Mouse (Mus musculus): ENCODE measurements around the gene Psmd10. TPM values are rescaled to one million over a fixed set of nuclear protein-coding genes. Genes with fewer than 3 reads are reported as not detected.
A peak's percentile ranks its signal among the peaks of the same experiment; 100 is the strongest.

The Psmd10 gene
- polyA plus RNA-seq, 1 experiment from 2014 or later = 54.6 TPM

DNA sequence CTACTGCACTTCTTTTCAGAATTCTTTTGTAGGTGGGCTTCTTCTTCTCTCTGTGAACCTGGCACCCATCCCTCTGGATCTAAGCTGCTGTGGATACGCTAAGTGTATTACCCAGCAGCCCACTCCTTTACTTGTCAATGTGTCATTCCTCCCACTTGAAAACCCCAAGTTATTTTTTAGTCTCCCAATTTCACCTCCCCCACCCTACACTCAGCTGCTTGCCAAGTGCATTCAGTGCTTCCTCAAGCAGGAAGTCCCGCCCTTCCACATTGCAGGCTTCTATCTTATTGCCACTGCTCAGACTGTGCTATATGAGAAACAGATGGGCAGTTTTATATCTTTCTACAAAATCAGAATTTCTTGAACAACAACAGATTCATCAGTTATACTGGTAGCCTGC lies 23.0 kb upstream of the Psmd10 start:
- Histone ChIP-seq H3K27me3 (ENCODE audit: control insufficient read depth, insufficient read depth, low read length) (no peaks in the 10 kb centered on the region; the same call in 1 of the 2 replicates), H3K4me1 (ENCODE audit: control insufficient read depth, insufficient read depth, low read length) (no peaks in the 10 kb centered on the region), H3K9ac (ENCODE audit: low read depth, low read length) (no peak overlapping the region), H3K4me2 (replicated peaks; ENCODE audit: low read depth, low read length) (no peak overlapping the region), H3K36me3 (ENCODE audit: control insufficient read depth, insufficient read depth, low read length) (no peaks in the 10 kb centered on the region), H3K9me3 (ENCODE audit: control insufficient read depth, low read length) (no peaks in the 10 kb centered on the region), H3K27ac (ENCODE audit: low read depth, low read length) (no peak overlapping the region), H3K4me3 (ENCODE audit: low read length) (no peak overlapping the region)
- no peak for ATAC-seq (ENCODE audit: low FRiP score, low TSS enrichment)
- WGBS = 72% methylated on average over 2 of the region's 2 CpGs

DNA sequence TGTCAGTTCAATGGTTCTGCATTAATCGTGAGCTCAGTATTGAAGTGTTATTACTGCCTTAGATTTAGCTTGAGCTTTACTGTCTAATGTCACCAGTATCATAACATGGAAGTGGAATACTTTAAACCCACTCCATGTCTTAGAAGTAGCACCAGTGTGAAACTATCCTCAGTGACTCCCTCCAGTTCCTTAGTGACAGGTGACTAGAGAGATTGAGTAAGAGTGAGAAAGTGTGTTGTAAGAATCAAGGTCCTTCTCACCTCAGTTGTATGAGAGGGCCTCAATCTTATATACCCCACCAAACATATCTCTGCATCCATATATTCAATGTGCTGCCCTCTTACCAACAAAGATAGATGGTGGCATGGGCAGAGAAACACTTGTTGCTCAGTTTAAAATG lies 22.4 kb upstream of the Psmd10 start:
- H3K9me3 ChIP-seq (ENCODE audit: control insufficient read depth, low read length) = no peaks in the 10 kb centered on the region
- no peaks in the 10 kb centered on the region for H3K4me1 ChIP-seq (ENCODE audit: control insufficient read depth, insufficient read depth, low read length)
- no peak for ATAC-seq (ENCODE audit: low FRiP score, low TSS enrichment)
- no peaks in the 10 kb centered on the region; the same call in 1 of the 2 replicates for H3K27me3 ChIP-seq (ENCODE audit: control insufficient read depth, insufficient read depth, low read length)
- H3K9ac ChIP-seq (ENCODE audit: low read depth, low read length) = no peak overlapping the region
- H3K4me2 ChIP-seq (replicated peaks; ENCODE audit: low read depth, low read length) = no peak overlapping the region
- no peak overlapping the region for H3K4me3 ChIP-seq (ENCODE audit: low read length)
- no peak overlapping the region for H3K27ac ChIP-seq (ENCODE audit: low read depth, low read length)
- no peaks in the 10 kb centered on the region for H3K36me3 ChIP-seq (ENCODE audit: control insufficient read depth, insufficient read depth, low read length)
- 94% methylated on average over 1 of the region's 1 CpGs for WGBS

DNA sequence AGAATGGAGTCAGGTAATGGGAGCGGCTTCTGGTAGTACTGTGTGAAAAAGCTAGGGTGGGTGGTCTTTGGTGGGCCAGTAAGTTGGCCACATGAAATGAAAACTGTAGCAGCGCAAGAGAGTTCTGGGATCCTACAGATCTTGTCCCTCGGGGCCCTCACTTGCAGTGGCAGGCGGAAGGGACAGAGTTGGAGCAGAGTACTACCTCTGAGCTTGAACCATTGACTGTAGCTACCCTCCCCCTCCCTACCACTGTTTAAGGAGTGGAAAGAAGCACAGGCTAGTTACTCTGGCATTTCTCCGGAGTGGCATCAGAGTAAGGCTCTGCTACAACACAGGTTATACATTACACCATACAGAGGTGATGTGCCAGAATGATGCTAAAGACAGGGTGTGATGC lies 431 bp upstream of the Psmd10 start:
- H3K9ac ChIP-seq (ENCODE audit: low read depth, low read length) = peak overlapping the region; percentile 34; the same call in 1 of the 2 replicates
- 28% methylated on average over 5 of the region's 5 CpGs for WGBS

DNA sequence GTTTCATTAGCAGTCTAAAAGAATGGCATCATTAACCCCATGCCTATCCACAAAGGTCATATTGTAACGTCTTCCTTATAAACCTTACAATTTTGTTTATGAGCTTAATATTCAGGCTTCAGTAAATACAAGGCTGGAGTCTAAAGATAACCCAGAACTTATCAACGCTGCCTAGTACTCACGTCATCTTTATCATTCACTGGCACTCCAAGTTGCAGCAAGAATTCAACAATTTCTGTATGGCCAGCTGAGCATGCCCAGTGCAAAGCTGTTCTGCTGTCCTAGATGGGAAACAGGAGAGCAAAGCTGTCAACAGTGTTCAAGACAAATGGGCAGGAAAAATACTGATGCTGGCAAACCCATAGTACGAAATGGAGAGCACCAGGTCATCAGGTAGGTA lies 2.9 kb downstream of the Psmd10 start:
- Histone ChIP-seq H3K4me2 (replicated peaks; ENCODE audit: low read depth, low read length) (no peak overlapping the region), H3K4me1 (ENCODE audit: control insufficient read depth, insufficient read depth, low read length) (no peaks in the 10 kb centered on the region), H3K9ac (ENCODE audit: low read depth, low read length) (no peak overlapping the region), H3K4me3 (ENCODE audit: low read length) (no peak overlapping the region), H3K27ac (ENCODE audit: low read depth, low read length) (no peak overlapping the region), H3K36me3 (ENCODE audit: control insufficient read depth, insufficient read depth, low read length) (peaks cover 3% of the 10 kb centered on the region; the same call in 1 of the 2 replicates), H3K27me3 (ENCODE audit: control insufficient read depth, insufficient read depth, low read length) (no peaks in the 10 kb centered on the region; the same call in 1 of the 2 replicates), H3K9me3 (ENCODE audit: control insufficient read depth, low read length) (no peaks in the 10 kb centered on the region)
- ATAC-seq (ENCODE audit: low FRiP score, low TSS enrichment) = no peak
- WGBS = 87% methylated on average over 4 of the region's 4 CpGs

More for the DNA sequence above, 431 bp upstream of the Psmd10 start:
- H3K27ac ChIP-seq (ENCODE audit: low read depth, low read length) = no peak overlapping the region
- H3K27me3 ChIP-seq (ENCODE audit: control insufficient read depth, insufficient read depth, low read length) = no peaks in the 10 kb centered on the region; the same call in 1 of the 2 replicates
- no peaks in the 10 kb centered on the region for H3K4me1 ChIP-seq (ENCODE audit: control insufficient read depth, insufficient read depth, low read length)
- 0 out of 2 replicates have a peak, but pooled peaks cover 3% of the 10 kb centered on the region for H3K36me3 ChIP-seq (ENCODE audit: control insufficient read depth, insufficient read depth, low read length)
- H3K9me3 ChIP-seq (ENCODE audit: control insufficient read depth, low read length) = no peaks in the 10 kb centered on the region
- ATAC-seq (ENCODE audit: low FRiP score, low TSS enrichment) = peak; percentile 70; the same call in 1 of the 2 replicates
- peak overlapping the region; percentile 38 for H3K4me2 ChIP-seq (replicated peaks; ENCODE audit: low read depth, low read length)
- H3K4me3 ChIP-seq (ENCODE audit: low read length) = peak overlapping the region; percentile 45

DNA sequence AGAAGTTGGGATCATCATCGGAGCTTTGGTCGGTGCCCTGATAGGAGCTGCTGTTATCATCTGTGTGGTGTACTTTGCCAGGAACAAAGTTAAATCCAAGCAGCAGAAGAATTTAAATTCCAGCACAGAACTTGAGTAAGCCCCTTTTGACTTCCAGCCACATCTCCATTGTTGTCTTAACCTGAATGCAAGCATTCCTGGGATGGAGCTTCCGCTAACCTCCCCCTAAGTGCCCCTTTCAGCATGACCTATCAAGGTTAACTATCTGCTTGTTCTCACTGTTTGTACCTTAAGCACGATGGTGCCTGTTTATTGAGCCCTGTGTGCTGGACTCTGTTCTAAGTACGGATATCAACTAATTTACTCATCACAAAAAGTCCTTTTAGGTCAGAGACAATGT lies 20.3 kb downstream of the Psmd10 start:
- Histone ChIP-seq H3K27ac (ENCODE audit: low read depth, low read length) (no peak overlapping the region), H3K9me3 (ENCODE audit: control insufficient read depth, low read length) (no peaks in the 10 kb centered on the region), H3K4me2 (replicated peaks; ENCODE audit: low read depth, low read length) (no peak overlapping the region), H3K27me3 (ENCODE audit: control insufficient read depth, insufficient read depth, low read length) (peaks cover 9% of the 10 kb centered on the region; the same call in 1 of the 2 replicates), H3K9ac (ENCODE audit: low read depth, low read length) (no peak overlapping the region), H3K36me3 (ENCODE audit: control insufficient read depth, insufficient read depth, low read length) (no peaks in the 10 kb centered on the region), H3K4me1 (ENCODE audit: control insufficient read depth, insufficient read depth, low read length) (no peaks in the 10 kb centered on the region), H3K4me3 (ENCODE audit: low read length) (no peak overlapping the region)
- WGBS = 64% methylated on average over 5 of the region's 5 CpGs
- ATAC-seq (ENCODE audit: low FRiP score, low TSS enrichment) = no peak

DNA sequence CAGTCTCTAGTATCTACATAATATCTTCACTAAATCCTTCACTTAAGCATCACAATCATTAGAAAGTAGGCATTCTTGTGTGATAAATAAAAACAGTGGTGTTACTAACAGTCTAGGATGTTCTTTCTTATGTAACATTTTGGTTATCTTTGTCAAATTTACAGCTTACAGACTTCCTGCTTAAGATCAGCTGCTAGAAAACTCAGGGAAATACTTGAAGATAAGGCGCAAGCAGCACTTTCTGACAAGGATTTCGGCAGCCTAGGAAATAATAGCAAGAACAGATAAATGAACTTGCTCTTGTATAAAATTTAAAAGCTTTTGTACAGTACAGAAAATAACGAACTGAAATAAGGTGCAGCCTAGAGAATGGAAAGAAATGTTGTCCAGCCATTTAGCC lies 23.3 kb downstream of the Psmd10 start:
- ATAC-seq (ENCODE audit: low FRiP score, low TSS enrichment) = no peak
- Histone ChIP-seq H3K9me3 (ENCODE audit: control insufficient read depth, low read length) (no peaks in the 10 kb centered on the region), H3K4me2 (replicated peaks; ENCODE audit: low read depth, low read length) (no peak overlapping the region), H3K4me1 (ENCODE audit: control insufficient read depth, insufficient read depth, low read length) (no peaks in the 10 kb centered on the region), H3K27me3 (ENCODE audit: control insufficient read depth, insufficient read depth, low read length) (peaks cover 9% of the 10 kb centered on the region; the same call in 1 of the 2 replicates), H3K27ac (ENCODE audit: low read depth, low read length) (no peak overlapping the region), H3K36me3 (ENCODE audit: control insufficient read depth, insufficient read depth, low read length) (no peaks in the 10 kb centered on the region), H3K4me3 (ENCODE audit: low read length) (no peak overlapping the region), H3K9ac (ENCODE audit: low read depth, low read length) (no peak overlapping the region)
- 80% methylated on average over 3 of the region's 3 CpGs for WGBS

DNA sequence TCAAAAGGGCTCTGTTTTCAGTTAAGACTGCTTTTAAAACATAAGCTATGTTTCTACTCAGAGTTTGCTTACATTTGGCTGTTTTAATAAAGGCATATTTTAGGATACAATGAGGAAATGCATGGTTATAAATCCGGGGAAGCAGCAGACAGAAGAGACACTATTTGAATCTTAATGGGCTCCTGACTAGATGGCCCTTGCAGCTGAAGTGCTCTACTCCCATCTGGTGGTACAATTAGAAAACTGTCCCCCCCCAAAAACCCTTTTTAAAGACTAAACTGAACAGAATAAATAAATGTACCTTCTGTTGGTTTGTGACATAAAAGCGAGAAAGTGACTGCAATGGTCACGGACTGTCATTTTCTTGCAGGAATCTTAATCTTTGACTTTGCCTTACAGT lies 24.5 kb downstream of the Psmd10 start:
- Histone ChIP-seq H3K27ac (ENCODE audit: low read depth, low read length) (no peak overlapping the region), H3K9ac (ENCODE audit: low read depth, low read length) (no peak overlapping the region), H3K4me1 (ENCODE audit: control insufficient read depth, insufficient read depth, low read length) (no peaks in the 10 kb centered on the region), H3K4me3 (ENCODE audit: low read length) (no peak overlapping the region), H3K36me3 (ENCODE audit: control insufficient read depth, insufficient read depth, low read length) (no peaks in the 10 kb centered on the region), H3K4me2 (replicated peaks; ENCODE audit: low read depth, low read length) (no peak overlapping the region), H3K9me3 (ENCODE audit: control insufficient read depth, low read length) (no peaks in the 10 kb centered on the region), H3K27me3 (ENCODE audit: control insufficient read depth, insufficient read depth, low read length) (peaks cover 6% of the 10 kb centered on the region; the same call in 1 of the 2 replicates)
- WGBS = 73% methylated on average over 3 of the region's 3 CpGs
- ATAC-seq (ENCODE audit: low FRiP score, low TSS enrichment) = no peak

DNA sequence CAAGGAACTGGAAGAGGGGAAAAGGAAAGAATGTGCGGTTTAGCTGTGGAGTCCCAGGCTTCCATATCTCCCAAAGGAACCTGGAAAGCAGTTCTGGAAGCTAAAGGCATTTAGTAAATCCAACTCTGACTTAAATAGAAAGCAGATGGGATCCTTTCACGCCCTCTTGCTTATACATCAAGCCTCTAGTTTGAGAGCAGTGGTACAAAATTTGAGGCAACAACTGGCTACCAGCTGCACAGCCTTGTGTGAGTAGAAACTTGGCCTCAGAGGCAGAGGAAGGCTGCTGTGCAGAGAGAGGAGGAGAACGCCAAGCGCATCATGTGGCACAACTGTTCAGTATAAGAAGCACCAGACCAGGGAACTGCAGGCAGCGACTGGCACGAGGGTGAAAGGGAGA lies 35.2 kb downstream of the Psmd10 start:
- no peak overlapping the region for H3K27ac ChIP-seq (ENCODE audit: low read depth, low read length)
- no peaks in the 10 kb centered on the region for H3K36me3 ChIP-seq (ENCODE audit: control insufficient read depth, insufficient read depth, low read length)
- H3K4me2 ChIP-seq (replicated peaks; ENCODE audit: low read depth, low read length) = no peak overlapping the region
- H3K9me3 ChIP-seq (ENCODE audit: control insufficient read depth, low read length) = no peaks in the 10 kb centered on the region
- WGBS = 81% methylated on average over 6 of the region's 6 CpGs
- no peak overlapping the region for H3K4me3 ChIP-seq (ENCODE audit: low read length)
- H3K9ac ChIP-seq (ENCODE audit: low read depth, low read length) = no peak overlapping the region
- no peaks in the 10 kb centered on the region for H3K4me1 ChIP-seq (ENCODE audit: control insufficient read depth, insufficient read depth, low read length)
- no peak for ATAC-seq (ENCODE audit: low FRiP score, low TSS enrichment)
- H3K27me3 ChIP-seq (ENCODE audit: control insufficient read depth, insufficient read depth, low read length) = no peaks in the 10 kb centered on the region; the same call in 1 of the 2 replicates

DNA sequence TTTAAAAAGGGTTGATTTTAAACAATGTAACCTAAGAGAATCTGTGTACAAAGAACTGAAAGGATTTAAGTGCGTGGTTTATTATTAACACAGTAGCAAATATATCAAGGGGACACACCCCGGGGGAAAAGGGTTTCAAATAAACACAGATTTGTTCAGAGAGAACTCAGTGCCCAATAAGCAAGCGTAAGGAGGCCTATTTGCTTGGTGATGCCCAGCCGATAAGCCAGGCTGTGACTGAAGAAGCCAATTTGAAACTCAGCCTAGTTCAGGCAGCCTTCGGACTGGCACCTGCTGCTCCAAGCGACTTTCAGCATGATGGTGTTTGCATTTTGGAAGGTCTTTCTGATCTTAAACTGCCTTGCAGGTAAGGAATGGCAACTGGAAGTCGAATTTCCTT lies 49.2 kb downstream of the Psmd10 start, which contains the start of gene Vsig1:
Gene Vsig1 (plus strand): TSS at position 249 of the 400 bp plus-strand sequence.
- no peaks in the 10 kb centered on the region for H3K36me3 ChIP-seq (ENCODE audit: control insufficient read depth, insufficient read depth, low read length)
- no peak for ATAC-seq (ENCODE audit: low FRiP score, low TSS enrichment)
- H3K9ac ChIP-seq (ENCODE audit: low read depth, low read length) = no peak within 1 kb of the TSS
- 69% methylated on average over 7 of the region's 7 CpGs for WGBS
- no peak within 1 kb of the TSS for H3K4me3 ChIP-seq (ENCODE audit: low read length)
- H3K27ac ChIP-seq (ENCODE audit: low read depth, low read length) = no peak within 1 kb of the TSS
- no peaks in the 10 kb centered on the region for H3K9me3 ChIP-seq (ENCODE audit: control insufficient read depth, low read length)
- H3K27me3 ChIP-seq (ENCODE audit: control insufficient read depth, insufficient read depth, low read length) = peaks cover 4% of the 10 kb centered on the region; the same call in 1 of the 2 replicates
- H3K4me1 ChIP-seq (ENCODE audit: control insufficient read depth, insufficient read depth, low read length) = no peaks in the 10 kb centered on the region
- H3K4me2 ChIP-seq (replicated peaks; ENCODE audit: low read depth, low read length) = no peak within 1 kb of the TSS

Measured in kidney, embryonic 14.5 days (tissue).